Mouse (Mus musculus) ES-E14 (cell line): ENCODE results near the gene Exog. TPM values are rescaled to one million over a fixed set of nuclear protein-coding genes. Genes with fewer than 3 reads are reported as not detected.

ENCODE experiments used
- DNase-seq: peaks from one replicate; pipeline ENCODE4 v3.0.0-alpha.2; 2013; ENCODE audit warnings: low read depth, low spot score
- H3K27ac ChIP-seq: 2 replicates; pipeline ENCODE4 v1.5.1; 2012; ENCODE audit warnings: low read depth, mild to moderate bottlenecking, low read length, moderate library complexity, mixed read lengths; ENCODE audit not compliant: poor library complexity, insufficient read depth, severe bottlenecking
- H3K36me3 ChIP-seq: 2 replicates; pipeline ENCODE4 v1.6.1; 2012; ENCODE audit warnings: mild to moderate bottlenecking, low read length, moderate library complexity, mixed read lengths; ENCODE audit not compliant: control insufficient read depth, poor library complexity, insufficient read depth, severe bottlenecking
- H3K4me1 ChIP-seq, 2 experiments: fragments of 150-350 bp in 1 of 2; sonication (generic) in 1 of 2; 2 replicates each; pipeline ENCODE4 v1.6.1; 2012; ENCODE audit warnings: low read length in 2 of 2, mild to moderate bottlenecking in 1 of 2, mixed read lengths in 1 of 2; ENCODE audit not compliant: control insufficient read depth in 2 of 2, insufficient read depth in 2 of 2, poor library complexity in 1 of 2
- H3K4me3 ChIP-seq, 2 experiments: fragments of 150-350 bp in 1 of 2; sonication (generic) in 1 of 2; 2 replicates each; pipeline ENCODE4 v1.5.1; 2012; ENCODE audit warnings: low read length in 2 of 2, low read depth in 1 of 2, mild to moderate bottlenecking in 1 of 2, mixed read lengths in 1 of 2; ENCODE audit not compliant: insufficient read depth in 1 of 2, poor library complexity in 1 of 2, severe bottlenecking in 1 of 2
- H3K9ac ChIP-seq: 2 replicates; pipeline ENCODE4 v1.6.1; 2012; ENCODE audit warnings: low read depth, mild to moderate bottlenecking, low read length, mixed read lengths; ENCODE audit not compliant: poor library complexity, insufficient read depth, severe bottlenecking
- H3K9me3 ChIP-seq: fragments of 150-350 bp; sonication (generic); 2 replicates; pipeline ENCODE4 v1.6.1; 2012; ENCODE audit warnings: low read depth, mild to moderate bottlenecking, low read length; ENCODE audit not compliant: control insufficient read depth, insufficient read depth
- CHD2 ChIP-seq: IDR thresholded peaks from 2 replicates; pipeline ENCODE4 v1.6.1; 2014; ENCODE audit warnings: mild to moderate bottlenecking, low read depth, low read length, inconsistent platforms
- HCFC1 ChIP-seq: IDR thresholded peaks from 2 replicates; pipeline ENCODE4 v1.6.1; 2012; ENCODE audit warnings: low read length, inconsistent platforms, borderline replicate concordance; ENCODE audit not compliant: insufficient read depth
- MAFK ChIP-seq: IDR thresholded peaks from 2 replicates; pipeline ENCODE4 v1.6.1; 2014; ENCODE audit warnings: mild to moderate bottlenecking, low read depth, low read length, inconsistent platforms; ENCODE audit not compliant: insufficient read depth
- ZC3H11A ChIP-seq: IDR thresholded peaks from 2 replicates; pipeline ENCODE4 v1.6.1; 2012; ENCODE audit warnings: low read depth, mild to moderate bottlenecking, inconsistent platforms, low read length, borderline replicate concordance
- ZNF384 ChIP-seq: IDR thresholded peaks from 2 replicates; pipeline ENCODE4 v1.6.1; 2012; ENCODE audit warnings: low read depth, low read length, inconsistent platforms
- in situ Hi-C, 2 experiments: fragments of 600-800 bp; cut with MboI; formaldehyde crosslinking; loops; one replicate each; pipeline ENCODE4 v1.15.1; 2025; ENCODE audit warnings: low sequenced_read_pairs in 2 of 2, inconsistent platforms in 1 of 2; ENCODE audit not compliant: unreplicated experiment in 2 of 2
- total RNA-seq: library from RNA; depleted of rRNA; stranded (reverse); fragments of 300-350 nt; gene quantifications from 2 replicates; pipeline ENCODE4 v1.2.3, GENCODE M21; 2012

Exog gene
- total RNA-seq, 1 experiment: 11.9 TPM

DNA sequence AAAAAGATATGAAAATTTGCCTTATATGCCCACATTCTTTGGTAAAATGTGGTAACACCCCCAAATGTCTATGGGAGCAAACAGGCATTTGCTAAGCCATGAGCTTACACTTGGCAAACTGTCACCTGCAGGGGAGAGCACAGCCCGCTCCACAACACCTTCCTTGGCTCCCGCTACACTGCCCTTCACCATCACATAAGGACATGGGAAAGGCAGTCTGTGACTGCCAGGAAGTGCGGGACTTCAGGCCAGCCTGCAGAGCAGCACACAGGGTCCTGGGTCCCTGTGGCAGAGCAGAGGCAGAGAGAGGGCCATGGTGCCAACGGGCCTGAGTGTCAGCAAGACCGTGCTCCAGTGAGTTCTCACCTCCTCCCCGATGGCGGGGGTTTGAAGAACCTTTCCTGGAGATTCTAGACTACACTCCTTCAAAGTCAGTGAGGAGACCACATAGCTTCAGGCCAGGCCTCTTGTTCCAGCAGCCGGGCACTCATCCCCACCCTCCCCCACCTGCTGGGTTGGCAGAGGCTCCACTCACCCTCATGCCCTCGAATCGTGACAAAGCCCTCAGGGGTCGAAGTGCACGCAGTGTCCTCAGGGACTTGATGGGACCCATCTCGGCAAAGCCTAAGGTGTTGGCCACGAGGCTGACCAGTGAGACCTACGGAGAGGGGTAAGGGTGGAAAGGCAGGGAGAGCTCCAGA, 53.0 kb downstream of the Exog start:
- no peak for DNase-seq
- no peaks in the 10 kb centered on the region for H3K9me3 ChIP-seq
- no peaks in the 10 kb centered on the region for H3K4me1 ChIP-seq
- H3K27ac ChIP-seq: no peak overlapping the region
- H3K36me3 ChIP-seq: no peaks in the 10 kb centered on the region
- TF ChIP-seq HCFC1: no peak
- TF ChIP-seq ZC3H11A: no peak
- TF ChIP-seq ZNF384: no peak
- TF ChIP-seq MAFK: no peak
- no peak for TF ChIP-seq CHD2
- H3K9ac ChIP-seq: no peak overlapping the region
- no peak overlapping the region for H3K4me3 ChIP-seq
- in situ Hi-C loops: no loop called here

DNA sequence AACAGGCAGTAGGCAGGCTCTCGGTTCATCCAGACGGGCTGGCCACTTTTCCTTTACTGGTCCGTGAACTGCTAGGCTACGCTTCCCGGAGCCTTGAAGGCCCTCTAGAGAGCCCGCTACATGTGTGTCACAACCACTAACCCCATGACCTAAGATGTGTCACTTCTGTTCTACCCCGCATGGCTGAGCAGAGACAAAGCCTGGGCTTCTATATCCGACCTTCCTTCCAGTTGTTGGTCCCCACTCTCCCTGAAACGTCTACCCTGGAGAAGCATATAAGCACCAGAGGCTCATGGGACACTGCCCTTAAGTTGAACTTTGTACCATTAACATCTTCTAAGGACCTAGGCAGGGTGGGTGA, 53.5 kb downstream of the Exog start:
- no peak overlapping the region for H3K4me3 ChIP-seq
- peaks cover 0 to 2% of the 10 kb centered on the region in 2 experiments; a peak in 1 of 4 replicates for H3K4me1 ChIP-seq
- no peaks in the 10 kb centered on the region for H3K9me3 ChIP-seq
- no peaks in the 10 kb centered on the region for H3K36me3 ChIP-seq
- in situ Hi-C loops: no loop called here
- no peak for DNase-seq
- H3K27ac ChIP-seq: no peak overlapping the region
- no peak overlapping the region for H3K9ac ChIP-seq
- no peak for TF ChIP-seq ZC3H11A
- TF ChIP-seq HCFC1: no peak
- TF ChIP-seq CHD2: no peak
- no peak for TF ChIP-seq ZNF384
- no peak for TF ChIP-seq MAFK

DNA sequence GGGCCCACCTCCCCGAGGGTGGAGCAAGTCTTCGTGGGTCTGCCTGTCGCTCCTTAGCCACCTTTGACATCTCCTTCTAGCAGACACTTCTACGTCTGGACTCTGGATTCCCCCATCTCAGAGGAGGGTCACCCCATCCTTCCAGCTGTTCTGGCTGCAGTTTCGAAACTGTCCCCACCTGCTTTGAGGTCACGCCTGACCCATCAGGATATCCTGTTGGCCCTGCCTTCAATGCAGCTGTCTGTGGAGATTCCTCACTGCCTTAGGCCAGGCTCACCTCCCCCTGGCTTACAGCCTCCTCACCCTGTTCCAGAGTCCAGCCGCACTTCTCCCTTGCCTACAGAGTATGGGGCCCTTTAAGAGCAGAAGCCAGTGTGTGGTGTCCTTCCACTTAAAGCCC, 54.1 kb downstream of the Exog start:
- Histone ChIP-seq H3K4me3 (no peak overlapping the region), H3K9me3 (no peaks in the 10 kb centered on the region), H3K9ac (no peak overlapping the region), H3K27ac (no peak overlapping the region), H3K36me3 (no peaks in the 10 kb centered on the region), H3K4me1 (peaks cover 0 to 2% of the 10 kb centered on the region in 2 experiments; a peak in 1 of 4 replicates)
- TF ChIP-seq CHD2 (no peak), ZNF384 (no peak), ZC3H11A (no peak), HCFC1 (no peak), MAFK (no peak)
- no peak for DNase-seq
- in situ Hi-C loops: no loop called here

DNA sequence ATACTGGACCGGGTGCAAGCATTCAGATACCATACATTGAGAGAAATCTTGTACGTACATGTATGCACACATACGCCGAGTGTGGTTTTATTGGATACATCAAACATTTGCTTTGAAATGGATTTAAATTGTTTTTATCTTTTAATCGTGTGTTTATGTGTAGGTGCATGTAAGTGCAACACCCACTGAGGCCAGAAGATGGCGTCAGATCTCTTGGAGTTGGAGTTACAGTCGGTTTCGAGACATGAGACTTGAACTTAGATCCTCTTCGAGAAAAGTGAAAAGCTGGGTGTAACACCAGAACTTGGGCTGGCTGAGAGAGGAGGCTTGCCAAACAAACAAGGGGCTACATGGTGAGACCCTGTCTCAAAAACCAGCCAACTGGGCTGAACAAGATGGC, 58.9 kb downstream of the Exog start:
- TF ChIP-seq ZNF384 (no peak), CHD2 (no peak), MAFK (no peak)

More for the DNA sequence above, 58.9 kb downstream of the Exog start:
- Histone ChIP-seq H3K27ac (no peak overlapping the region), H3K9ac (no peak overlapping the region), H3K9me3 (no peaks in the 10 kb centered on the region), H3K4me3 (no peak overlapping the region), H3K36me3 (no peaks in the 10 kb centered on the region), H3K4me1 (peaks cover 0 to 7% of the 10 kb centered on the region in 2 experiments; a peak in 3 of 4 replicates)
- DNase-seq: no peak
- in situ Hi-C loops: no loop called here
